Mouse (Mus musculus): ENCODE data around the gene Gm10190. TPM values are rescaled to one million over a fixed set of nuclear protein-coding genes. Genes with fewer than 3 reads are reported as not detected.
"Not testable (repeated sequence)": the region's sequence is repeated elsewhere in the genome, so short reads cannot be mapped to it uniquely, and the experiment has no call there.

The Gm10190 gene
- 1 to 10 TPM; 1.1 to 2.5 TPM for total RNA-seq (2021)

DNA sequence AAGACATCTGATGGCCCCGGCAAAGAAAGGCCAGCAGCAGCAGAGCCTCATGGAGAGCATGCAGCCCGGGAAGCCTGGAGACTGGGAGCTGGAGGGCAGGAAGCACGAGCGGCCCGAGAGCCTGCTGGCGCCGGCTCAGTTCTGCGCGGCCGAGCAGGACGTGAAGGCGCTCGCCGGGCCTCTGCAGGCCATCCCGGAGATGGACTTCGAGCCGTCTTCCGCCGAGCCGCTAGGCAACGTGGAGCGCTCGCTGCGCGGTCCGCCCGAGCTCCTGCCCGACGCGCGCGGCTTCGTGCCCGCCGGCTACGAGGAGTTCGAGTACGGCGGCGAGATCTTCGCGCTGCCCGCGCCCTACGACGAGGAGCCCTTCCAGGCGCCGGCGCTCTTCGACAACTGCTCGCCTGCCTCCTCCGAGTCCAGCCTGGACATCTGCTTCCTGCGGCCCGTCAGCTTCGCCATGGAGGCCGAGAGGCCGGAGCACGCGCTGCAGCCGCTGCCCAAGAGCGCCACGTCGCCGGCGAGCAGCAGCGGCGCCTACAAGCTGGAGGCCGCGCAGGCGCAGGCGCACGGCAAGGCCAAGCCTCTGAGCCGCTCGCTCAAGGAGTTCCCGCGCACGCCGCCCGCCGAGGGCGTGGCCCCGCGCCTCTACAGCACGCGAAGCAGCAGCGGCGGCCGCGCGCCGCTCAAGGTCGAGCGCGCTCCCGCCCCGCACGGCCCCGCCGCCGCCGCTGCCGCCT, at the start of gene Gm10190:
Gene Gm10190, minus strand, starts transcription at position 553 of the 737 bp plus-strand sequence.
- intact Hi-C loops (cut with DNase I) = no loop called here
- DNase-seq = peak; percentile 86 to 93

DNA sequence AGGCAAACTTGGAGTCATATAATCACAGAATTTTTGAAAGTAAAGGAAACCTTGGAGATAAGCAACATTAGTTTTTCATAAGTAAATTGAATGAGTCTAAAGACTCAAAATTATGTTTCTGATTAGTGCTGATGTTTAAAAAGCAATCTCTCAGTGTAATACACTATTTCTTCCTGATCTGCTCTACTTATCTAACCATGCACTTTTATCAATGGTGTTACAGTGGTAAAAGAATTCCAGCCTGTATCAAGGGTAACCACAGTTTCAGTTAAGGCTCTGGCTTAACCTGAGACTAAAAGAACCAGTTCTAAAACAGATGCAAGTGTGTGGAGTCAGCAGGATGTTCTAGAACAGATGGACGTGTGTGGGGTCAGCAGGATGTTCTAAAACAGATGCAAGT, 47.7 kb upstream of the Gm10190 start:
- DNase-seq = no peak
- intact Hi-C loops (cut with DNase I) = no loop called here

DNA sequence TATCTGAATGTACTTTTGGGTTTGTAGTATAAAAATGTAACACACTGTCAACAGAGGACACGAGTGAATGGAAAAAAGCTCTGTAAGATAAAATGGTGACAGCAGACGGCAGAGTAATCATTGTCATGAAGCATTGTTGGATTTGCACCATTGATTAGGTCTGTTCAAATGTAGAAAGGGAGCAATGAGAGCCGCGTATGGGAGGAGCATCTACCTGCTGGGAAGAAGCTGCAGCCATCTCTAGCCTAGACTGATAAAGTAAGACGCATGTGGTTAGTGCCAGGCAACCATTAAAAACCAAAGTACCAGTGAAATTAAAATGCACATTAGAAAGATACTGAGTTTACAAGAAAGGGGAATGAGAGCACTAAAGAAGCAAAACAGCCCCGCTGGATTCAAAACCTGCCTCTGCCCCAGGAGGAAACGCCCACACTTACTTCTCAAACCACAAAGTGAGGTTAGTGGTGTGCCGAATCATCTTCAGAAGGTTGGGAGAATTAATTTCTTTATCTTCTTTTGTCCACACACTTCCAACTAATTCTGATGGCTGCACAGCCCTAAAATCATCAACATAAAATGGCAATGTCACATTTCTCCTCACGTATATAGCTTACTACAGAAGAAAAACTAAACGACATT, 45.4 kb upstream of the Gm10190 start:
- no peak for DNase-seq
- intact Hi-C loops (cut with DNase I) = no loop called here

DNA sequence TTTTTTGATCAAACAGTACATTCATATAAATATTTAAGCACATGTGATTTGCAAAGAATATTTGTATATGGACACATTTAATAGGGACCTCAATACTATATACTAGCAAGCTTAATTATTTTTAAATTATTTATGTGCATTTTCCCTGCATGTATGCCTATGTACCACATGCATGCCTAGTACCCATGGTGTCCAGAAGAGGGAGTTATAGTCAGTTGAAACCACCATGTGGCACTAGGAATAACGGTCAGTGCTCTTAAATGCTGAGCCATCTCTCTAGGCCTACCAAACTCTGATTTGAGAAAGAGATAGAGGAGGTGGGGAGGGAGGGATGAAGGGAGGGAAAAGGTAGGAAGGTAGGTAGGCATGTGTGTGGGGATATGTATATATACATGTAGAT, 37.8 kb upstream of the Gm10190 start:
- intact Hi-C loops (cut with DNase I) = loop anchor here (5.0 kb wide), 1 partner anchor 151 kb away; no protein-coding TSS in a partner anchor
- no peak for DNase-seq

DNA sequence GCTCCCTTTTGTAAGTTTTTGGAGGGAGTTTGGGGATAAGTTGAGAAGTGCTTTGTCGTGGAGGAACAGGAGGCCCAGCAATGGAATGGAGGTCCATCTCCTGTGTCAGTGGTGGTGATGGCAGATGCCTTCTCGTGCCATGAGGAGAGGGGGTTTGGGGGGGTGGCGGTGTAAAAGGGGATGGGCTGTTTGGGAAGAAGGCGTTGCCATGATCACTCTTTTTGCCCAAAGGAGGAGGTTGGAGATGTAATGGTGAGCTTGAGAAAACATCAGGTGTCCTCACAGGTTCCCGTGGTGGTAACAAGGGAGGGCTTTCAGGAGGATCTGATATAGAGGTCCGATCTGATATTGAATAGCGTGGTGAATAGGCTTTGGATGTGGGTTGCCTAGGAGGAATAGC, 24.9 kb upstream of the Gm10190 start:
- no peak for DNase-seq

DNA sequence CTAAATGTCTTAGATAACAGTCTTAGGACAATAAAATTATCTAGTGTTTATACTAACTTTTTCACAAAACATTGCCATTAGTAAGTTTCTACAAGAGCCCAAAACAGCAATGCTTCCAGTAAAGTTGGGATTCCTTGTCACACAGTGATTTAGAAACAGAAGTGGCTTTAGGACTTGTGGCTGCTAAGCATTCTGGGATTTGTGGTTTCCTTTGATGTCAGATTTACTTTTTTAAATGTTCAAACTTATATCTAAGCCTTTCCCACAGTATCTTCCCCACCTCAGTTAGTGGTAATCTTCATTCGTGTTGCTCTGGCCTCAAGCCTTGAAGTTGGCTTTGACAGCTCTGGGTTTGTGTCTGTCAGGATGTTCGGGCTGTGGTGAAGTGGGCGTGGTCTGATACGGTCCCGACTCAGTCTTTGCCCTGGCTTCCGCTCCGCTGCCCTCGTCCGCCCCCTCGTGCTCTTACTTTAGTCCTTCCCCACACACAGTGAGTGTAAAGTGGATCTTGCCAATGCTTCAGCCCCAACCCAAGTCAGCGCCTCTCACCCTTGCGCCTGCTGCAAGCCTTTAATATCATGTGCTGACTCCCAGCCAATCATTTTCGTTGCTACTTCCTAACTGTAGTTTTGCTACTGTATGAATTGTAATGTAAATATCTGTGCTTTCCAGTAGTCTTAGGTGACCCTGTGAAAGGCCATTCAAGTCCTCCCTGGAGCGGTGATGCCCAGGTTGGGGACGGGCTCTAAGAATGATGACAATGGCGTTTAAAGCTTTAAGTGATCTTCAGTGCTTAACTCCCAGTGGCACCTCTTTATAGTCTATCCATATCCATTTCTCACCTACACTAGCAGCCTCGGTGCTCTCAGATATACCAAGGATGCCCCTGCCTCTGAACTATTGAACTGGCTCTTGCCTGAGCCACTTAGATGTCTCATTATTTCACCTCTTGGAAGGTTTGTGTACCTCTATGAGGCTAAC, 18.4 kb upstream of the Gm10190 start:
- intact Hi-C loops (cut with DNase I) = loop anchor here (5.0 kb wide), 1 partner anchor 99 kb away; the partner anchor contains the start of genes Dhx57 and Morn2
- DNase-seq = peak; percentile 61 to 70

More for the DNA sequence above, 24.9 kb upstream of the Gm10190 start:
- intact Hi-C loops (cut with DNase I) = no loop called here

DNA sequence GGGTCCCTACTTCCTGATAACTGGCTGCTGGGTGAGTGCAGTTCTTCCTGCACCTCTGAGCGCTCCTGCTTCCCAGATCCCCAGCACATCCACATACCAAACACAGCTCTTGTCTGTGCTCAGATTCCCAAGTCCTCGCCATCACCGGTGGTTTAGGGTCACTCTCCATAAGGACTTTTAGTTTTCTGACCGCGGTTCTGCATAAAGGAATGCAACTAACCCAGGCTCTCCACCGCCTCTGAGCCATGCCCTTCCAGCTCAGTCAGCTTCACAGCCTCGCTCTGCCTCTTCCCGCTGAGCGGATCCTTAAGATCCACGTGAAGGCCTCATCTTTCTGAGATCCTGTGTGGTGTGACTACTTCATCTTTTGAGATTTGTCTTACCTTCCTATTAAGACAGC, 16.7 kb upstream of the Gm10190 start:
- DNase-seq = no peak
- intact Hi-C loops (cut with DNase I) = loop anchor here (5.0 kb wide), 1 partner anchor 98 kb away; the partner anchor contains the start of genes Dhx57 and Morn2

DNA sequence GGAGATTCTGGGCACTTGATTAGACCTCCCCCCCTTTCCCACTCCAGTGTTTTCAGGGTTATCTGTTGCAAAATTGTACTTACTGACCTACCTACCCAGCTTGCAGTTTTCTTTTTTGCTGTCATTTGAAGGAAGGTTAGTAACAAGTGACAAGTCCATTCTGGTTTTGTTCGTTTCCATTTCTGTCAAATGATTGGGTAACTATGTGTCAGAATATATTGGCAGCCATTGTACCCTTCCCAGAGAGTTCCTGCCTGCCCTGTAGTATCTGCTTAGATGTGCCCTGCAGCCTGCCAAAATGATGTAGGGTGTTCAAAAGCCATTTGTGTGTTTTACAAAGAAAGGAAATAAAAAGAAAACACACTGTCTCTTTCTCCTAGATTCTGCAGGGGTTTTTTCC, 12.3 kb upstream of the Gm10190 start:
- intact Hi-C loops (cut with DNase I) = no loop called here
- no peak for DNase-seq

DNA sequence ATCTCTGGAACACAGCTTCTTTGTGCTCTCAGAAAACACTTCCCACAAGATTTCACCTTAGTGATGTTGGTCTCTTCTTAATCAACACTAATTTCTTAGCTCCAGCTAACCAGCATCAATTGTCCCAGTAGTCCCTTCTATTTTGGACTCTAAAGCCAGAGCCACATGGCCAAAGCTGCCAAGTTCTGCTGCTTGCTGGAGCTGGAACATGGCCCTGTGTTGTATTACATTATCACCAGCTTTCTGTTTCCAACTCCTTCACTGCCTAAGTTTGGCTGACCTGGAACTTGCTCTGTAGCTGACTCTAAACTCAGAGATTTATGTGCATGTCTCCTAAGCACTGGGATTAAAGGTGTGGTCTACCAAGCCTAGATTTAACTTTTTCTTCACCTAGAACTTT, 5.0 kb upstream of the Gm10190 start:
- intact Hi-C loops (cut with DNase I) = not testable (repeated sequence)

DNA sequence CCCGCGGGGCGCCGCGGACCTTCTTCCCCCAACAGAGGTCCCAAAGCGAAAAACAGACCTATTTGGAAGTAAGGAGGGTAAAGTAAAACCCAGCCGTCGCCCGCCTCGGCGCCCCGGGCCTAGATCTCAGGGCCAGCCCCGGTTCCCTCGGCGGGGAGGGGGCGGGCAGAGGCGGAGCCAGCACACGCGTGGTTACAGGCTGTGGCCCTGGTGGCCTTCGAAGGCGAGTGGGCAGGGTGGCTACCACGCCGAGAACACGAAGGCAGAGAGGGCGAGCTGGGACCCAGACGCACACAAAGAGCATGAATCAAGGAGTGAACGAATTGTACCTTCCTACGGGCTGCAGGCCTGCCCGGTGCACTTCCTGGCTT, 370 bp upstream of the Gm10190 start:
- DNase-seq = no peak
- intact Hi-C loops (cut with DNase I) = no loop called here

More for the DNA sequence above, 5.0 kb upstream of the Gm10190 start:
- peak; percentile 37 to 49 for DNase-seq

DNA sequence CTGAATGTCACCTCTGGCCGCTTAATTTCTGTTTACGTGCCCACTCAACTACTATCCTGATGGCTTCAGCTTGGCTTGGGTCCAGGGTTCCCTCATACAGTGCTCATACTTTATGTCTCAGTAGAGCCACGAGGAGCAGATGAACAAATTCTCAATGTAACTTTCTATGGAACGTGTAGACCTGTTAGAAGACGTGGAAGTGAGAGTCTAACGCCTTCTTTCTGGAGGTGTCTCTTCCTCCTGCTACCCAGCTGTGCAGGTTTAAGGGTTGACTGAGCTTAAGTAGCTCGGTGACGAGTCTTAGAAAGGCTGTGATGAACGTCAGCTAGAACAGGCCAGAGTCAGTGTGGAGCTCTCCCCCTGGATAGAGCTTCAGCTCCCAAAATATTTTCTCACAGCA, 4.7 kb downstream of the Gm10190 start:
- no peak for DNase-seq
- intact Hi-C loops (cut with DNase I) = loop anchor here (5.0 kb wide), 1 partner anchor 76 kb away; the partner anchor contains the start of genes Dhx57 and Morn2

DNA sequence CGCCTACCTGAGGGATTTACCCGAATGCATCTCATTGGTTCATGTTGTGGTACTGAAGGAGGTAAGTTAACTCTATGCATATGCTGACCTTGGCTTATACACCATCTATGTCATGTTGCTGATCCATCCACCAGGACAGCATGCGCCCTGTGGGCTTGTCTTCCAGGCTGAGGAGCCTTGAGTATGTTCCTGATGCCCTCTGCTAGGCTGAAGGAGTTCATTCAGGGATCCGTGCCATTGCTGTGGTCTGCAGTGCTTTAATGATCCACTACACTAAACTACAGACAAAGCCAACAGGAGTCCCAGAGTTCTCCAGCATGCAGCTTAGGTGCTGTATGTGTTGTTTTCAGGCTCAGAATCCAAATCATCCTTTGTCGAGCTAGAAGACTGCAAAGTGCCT, 6.1 kb downstream of the Gm10190 start:
- DNase-seq = peak; percentile 13 to 33
- intact Hi-C loops (cut with DNase I) = loop anchor here (5.0 kb wide), 1 partner anchor 75 kb away; the partner anchor contains the start of genes Dhx57 and Morn2

DNA sequence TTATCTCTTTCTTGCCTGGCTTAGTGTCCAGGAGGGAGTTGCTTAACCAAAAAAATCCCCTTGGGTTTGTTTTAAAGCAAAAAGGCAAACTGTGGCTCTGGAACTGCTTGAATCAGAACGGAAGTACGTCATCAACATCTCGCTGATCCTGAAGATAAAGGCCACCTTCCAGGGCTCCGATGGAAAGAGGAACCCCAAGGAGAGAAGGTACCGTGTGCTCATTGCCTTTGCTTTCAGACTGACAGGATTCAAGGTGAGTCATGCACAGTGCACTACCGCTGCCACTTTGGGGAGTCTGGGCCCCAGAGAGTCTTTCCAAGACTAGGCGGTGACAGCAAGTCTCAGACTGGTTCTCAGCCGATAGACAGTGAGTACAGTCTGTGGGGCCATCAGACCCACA, 13.1 kb downstream of the Gm10190 start:
- intact Hi-C loops (cut with DNase I) = no loop called here
- no peak for DNase-seq

DNA sequence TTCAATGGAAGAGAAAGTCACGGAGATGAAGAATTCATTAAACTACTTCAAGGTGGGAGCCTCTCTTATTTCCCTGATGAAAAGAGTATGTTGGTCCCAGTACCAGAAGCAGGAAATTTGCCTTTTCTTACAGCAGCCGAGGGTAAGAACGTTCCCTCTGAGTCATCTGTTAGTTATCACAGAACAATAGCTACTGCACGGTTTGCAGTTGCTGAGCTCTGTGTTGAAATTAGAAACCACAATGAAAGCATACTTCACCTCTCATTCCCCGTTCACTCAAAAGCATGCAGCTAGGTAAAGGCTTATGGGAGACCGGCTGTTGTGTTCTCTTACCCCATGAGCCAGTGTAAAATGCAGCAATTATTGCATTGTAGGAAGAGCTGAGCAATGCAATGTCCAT, 26.1 kb downstream of the Gm10190 start:
- DNase-seq = no peak
- intact Hi-C loops (cut with DNase I) = no loop called here

DNA sequence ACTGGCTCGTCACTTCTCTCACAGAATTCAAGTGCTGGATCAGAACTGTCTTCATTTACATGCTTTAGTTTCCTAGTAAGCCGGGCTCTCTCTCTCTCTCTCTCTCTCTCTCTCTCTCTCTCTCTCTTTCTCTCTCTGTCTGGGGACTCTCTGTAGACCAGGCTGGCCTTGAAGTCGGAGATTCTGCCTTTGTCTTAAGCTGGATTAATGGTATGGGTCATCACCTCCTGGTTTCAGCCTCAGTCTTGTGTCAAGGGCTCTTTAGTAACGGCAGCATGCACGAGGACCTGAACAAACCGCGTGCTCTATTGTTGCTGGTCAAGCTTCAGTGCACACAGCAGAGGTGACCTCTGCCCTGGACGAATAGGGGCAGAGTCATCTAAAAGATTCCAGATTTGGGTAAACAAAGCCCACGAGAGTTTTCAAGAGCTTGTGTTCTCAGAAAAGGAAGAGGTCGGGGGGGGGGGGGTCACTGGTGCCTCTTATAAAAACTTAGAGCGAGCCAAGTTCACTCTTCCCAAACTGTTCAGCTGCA, 26.7 kb downstream of the Gm10190 start:
- no peak for DNase-seq
- intact Hi-C loops (cut with DNase I) = no loop called here

DNA sequence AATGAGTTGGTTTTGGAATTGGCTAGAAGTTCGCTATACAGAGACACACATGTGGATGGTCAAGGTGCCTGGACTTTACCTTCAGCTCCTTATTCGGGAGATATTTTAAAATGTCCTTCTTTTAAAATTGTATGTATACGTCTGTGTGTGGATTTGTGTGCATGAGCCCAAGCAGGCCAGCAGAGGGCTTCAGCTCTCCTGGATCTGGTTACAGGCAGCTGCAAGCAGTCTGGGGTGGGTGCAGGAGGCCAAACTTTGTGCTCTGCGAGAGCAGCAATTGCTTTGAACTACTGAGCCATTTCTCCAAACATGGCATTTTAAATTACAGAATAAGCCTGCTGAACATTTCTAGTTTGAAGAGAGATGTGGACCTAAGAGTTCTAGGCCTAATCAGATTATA, 28.1 kb downstream of the Gm10190 start:
- intact Hi-C loops (cut with DNase I) = no loop called here
- DNase-seq = peak; percentile 8 to 9

DNA sequence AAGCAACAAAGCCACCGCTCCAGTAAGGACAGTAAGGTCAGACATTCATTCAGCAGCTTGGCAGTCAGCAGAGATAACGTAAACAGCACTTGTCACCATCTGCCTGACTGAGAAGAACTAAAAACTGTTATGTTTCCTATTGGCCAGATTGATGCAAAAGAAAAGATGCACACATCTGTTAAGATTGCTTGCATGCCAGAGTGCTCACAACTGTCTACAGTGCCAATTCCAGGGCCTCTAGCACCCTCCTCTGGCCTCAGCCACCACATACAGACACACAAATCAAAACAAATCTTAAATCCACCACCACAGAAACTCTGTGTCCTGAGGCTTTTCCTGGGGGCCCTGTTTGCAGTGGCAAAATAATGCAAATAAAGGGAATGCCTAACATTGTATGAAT, 41.0 kb downstream of the Gm10190 start:
- intact Hi-C loops (cut with DNase I) = loop anchor here (2.0 kb wide), 1 partner anchor 42 kb away; the partner anchor contains the start of genes Dhx57 and Morn2
- peak; percentile 28 to 31 for DNase-seq

DNA sequence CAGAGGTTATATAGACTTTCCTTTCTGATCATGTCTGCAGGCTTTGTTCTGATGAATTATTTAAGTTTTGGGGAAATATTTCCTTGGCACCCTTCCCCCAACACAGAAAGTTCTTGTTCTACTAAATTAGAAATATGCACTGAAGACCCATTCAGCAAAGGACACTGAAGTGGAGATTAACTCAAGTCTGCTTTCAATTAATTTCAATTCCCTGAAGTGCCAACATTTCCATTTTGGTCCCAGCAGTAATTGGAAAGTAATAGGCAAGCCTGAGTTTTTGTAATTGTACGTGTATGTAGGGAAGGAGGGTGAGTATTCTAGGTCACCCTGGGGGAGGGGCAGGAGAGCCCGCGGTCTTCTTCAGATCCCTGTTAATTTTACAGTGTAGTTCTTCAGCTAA, 46.9 kb downstream of the Gm10190 start:
- DNase-seq = no peak
- intact Hi-C loops (cut with DNase I) = no loop called here

DNA sequence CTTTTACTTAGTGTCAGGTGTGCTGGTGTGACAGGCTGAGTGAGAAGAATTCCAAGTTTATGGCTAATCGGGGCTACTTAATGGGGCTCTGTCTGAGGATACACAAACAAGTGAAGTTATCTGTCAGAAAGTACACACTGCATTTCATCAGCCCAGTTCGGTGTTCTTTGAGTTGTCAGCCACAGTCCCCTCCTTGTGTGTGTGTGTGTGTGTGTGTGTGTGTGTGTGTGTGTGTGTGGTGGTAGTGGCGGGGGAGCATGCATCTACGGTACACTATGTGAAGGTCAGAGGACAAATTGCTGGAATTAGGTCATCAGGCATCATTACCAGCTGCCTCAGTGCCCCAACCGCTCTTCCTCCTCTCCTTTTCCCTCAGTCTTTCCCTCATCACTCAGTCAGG, 47.9 kb downstream of the Gm10190 start:
- no peak for DNase-seq
- intact Hi-C loops (cut with DNase I) = no loop called here

DNA sequence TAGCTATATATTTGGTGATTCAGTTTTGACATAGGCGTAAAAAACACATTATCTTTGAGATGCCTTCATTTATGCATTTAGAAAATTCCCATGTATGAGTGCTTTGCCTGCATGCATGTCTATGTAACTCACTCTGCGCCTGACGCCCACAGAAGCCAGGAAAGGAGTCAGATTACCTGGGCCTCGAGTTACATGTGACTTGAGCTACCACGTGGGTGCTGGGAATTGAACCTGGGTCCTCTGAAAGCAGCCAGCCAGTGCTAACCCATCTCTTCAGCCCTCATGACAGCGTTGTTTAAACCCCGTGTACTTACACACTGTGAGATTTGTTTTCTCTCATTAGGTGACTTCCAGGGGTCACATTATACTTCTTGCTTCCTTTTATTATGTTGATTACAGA, 48.8 kb downstream of the Gm10190 start:
- intact Hi-C loops (cut with DNase I) = no loop called here
- DNase-seq = no peak

DNA sequence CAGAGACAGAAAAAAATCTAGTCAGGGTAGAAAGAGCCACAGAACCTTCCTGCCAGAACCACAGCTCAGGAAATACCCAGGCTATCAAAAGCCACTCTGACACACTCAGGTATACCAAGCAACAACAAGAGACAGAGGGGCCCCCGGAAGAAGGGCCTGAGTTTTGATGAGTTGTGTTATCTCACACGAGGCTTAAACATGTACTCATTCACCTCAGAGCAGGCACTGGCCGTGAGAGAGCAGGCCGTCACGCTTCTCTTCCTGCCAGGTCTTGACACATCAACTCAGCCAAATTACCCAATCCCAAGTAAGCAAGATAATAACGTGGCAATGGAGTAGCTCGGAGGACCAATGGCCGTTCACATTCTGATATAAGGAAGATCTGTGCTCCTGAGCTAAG, 49.7 kb downstream of the Gm10190 start:
- intact Hi-C loops (cut with DNase I) = no loop called here

More for the DNA sequence above, 49.7 kb downstream of the Gm10190 start:
- no peak for DNase-seq

All from heart, postnatal 10 days (tissue).